ENCODE assay signal across 11 mouse cellular contexts in the genomic region with DNA sequence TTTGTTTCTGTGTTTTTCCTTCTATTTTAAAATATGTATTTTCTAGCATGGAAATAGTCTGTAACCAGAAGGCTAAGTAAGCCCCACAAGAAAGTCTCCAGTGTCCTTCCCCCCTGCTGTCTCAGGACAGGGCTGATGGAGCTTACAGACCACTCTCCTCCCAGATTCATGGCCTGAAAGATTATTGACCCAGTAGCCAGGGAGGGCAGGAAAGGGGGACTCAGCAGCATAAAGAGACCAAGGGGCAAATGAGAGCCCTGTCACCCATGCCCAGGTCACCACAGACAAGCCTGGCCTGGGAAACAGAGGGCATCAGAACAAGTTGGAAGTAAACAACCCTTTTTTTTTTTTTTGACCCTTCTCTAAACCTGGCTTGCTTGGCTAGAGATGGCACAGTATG. TPM values are rescaled to one million over a fixed set of nuclear protein-coding genes. Genes with fewer than 3 reads are reported as not detected.
DNase-seq lines count a peak whose midpoint lies in the region; ATAC-seq and TF ChIP-seq lines count a peak whose summit lies in the region.
"Had no signal": no experiment of that assay in that cellular context is flagged by ENCODE, and none has a peak within 500 bp of the region (broad histone marks: within the 10 kb centered on the region; RNA-seq: fewer than 3 reads in every experiment).

No protein-coding gene starts in this region.

- no peak for TF ChIP-seq CTCF in left cerebral cortex, adult 2 months (IDR thresholded peaks at IDR 0.05)
- no peak for TF ChIP-seq CTCF in midbrain, postnatal 0 days (IDR thresholded peaks at IDR 0.05)

- H3K36me3 ChIP-seq in forebrain, embryonic 10.5 days (replicated peaks) = peaks cover 26% of the 10 kb centered on the region
- H3K36me3 ChIP-seq in hindbrain, embryonic 13.5 days = no peaks in the 10 kb centered on the region
- no peaks in the 10 kb centered on the region for H3K36me3 ChIP-seq in midbrain, postnatal 0 days (ENCODE audit: insufficient read depth, low read length)

- intact Hi-C loops in left cerebral cortex, adult 2 months (cut with DNase I) = no loop called here
- intact Hi-C loops in left cerebral cortex, postnatal 4 days (cut with DNase I) = no loop called here
- intact Hi-C loops in gastrocnemius, postnatal 36 days (cut with DNase I) = no loop called here

- no peak overlapping the region for H3K4me3 ChIP-seq in left cerebral cortex, adult 2 months
- no peak overlapping the region for H3K4me3 ChIP-seq in forebrain, embryonic 10.5 days
- H3K4me3 ChIP-seq in hindbrain, embryonic 13.5 days = no peak overlapping the region
- H3K4me3 ChIP-seq in midbrain, postnatal 0 days (ENCODE audit: low read depth, low read length) = no peak overlapping the region

- ATAC-seq in hindbrain, embryonic 13.5 days (ENCODE audit: low FRiP score) = no peak
- ATAC-seq in midbrain, postnatal 0 days (ENCODE audit: low FRiP score) = no peak

- no peaks in the 10 kb centered on the region for H3K9me3 ChIP-seq in forebrain, embryonic 10.5 days
- no peaks in the 10 kb centered on the region for H3K9me3 ChIP-seq in hindbrain, embryonic 13.5 days
- H3K9me3 ChIP-seq in midbrain, postnatal 0 days (ENCODE audit: low read length) = no peaks in the 10 kb centered on the region

- no peaks in the 10 kb centered on the region for H3K27me3 ChIP-seq in forebrain, embryonic 10.5 days (ENCODE audit: poor library complexity, severe bottlenecking)
- no peaks in the 10 kb centered on the region for H3K27me3 ChIP-seq in hindbrain, embryonic 13.5 days
- no peaks in the 10 kb centered on the region for H3K27me3 ChIP-seq in midbrain, postnatal 0 days (ENCODE audit: insufficient read depth, low read length)

- H3K4me2 ChIP-seq in hindbrain, embryonic 13.5 days = no peak overlapping the region
- no peak overlapping the region for H3K4me2 ChIP-seq in midbrain, postnatal 0 days (ENCODE audit: low read depth, low read length, poor library complexity, severe bottlenecking)

- H3K27ac ChIP-seq in left cerebral cortex, adult 2 months = peak overlapping the region; percentile 81
- peak overlapping the region; percentile 89 for H3K27ac ChIP-seq in forebrain, embryonic 10.5 days
- peak overlapping the region; percentile 81 for H3K27ac ChIP-seq in hindbrain, embryonic 13.5 days
- peak overlapping the region; percentile 59 for H3K27ac ChIP-seq in midbrain, postnatal 0 days (ENCODE audit: low read depth, low read length)

- DNase-seq in left cerebral cortex, adult 2 months (ENCODE audit: extremely low spot score in 1 of 2, low spot score in 2 of 2) = no peak
- DNase-seq in left cerebral cortex, postnatal 4 days = no peak
- no peak for DNase-seq in forebrain, embryonic 10.5 days (ENCODE audit: extremely low spot score, low spot score)
- DNase-seq in midbrain, postnatal 0 days (ENCODE audit: low spot score) = no peak
- DNase-seq in gastrocnemius, postnatal 10 days = no peak
- no peak for DNase-seq in urinary bladder, adult 2 months (ENCODE audit: low spot score)
- no peak for DNase-seq in gastrocnemius, postnatal 36 days
- DNase-seq: adrenal gland, postnatal 36 days; lung, postnatal 10 days; thymus, postnatal 36 days had no signal

- H3K9ac ChIP-seq in hindbrain, embryonic 13.5 days = no peak overlapping the region
- H3K9ac ChIP-seq in midbrain, postnatal 0 days (replicated peaks; ENCODE audit: low read length, poor library complexity, severe bottlenecking) = no peak overlapping the region

- peaks cover 45% of the 10 kb centered on the region for H3K4me1 ChIP-seq in forebrain, embryonic 10.5 days
- H3K4me1 ChIP-seq in hindbrain, embryonic 13.5 days (replicated peaks) = peaks cover 29% of the 10 kb centered on the region
- peaks cover 21% of the 10 kb centered on the region; the same call in 1 of the 2 replicates for H3K4me1 ChIP-seq in midbrain, postnatal 0 days (ENCODE audit: insufficient read depth, low read length)

RNA-seq across cellular contexts. Expression of gene Csf1, which starts 18.9 kb away (rescaled TPM):
- total RNA-seq in left cerebral cortex, adult 2 months (2021) = 10 to 100 TPM; 12.6 to 13.2 TPM
- total RNA-seq in left cerebral cortex, postnatal 4 days (2021) = 10 to 100 TPM; 10.6 to 11.6 TPM
- polyA plus RNA-seq in forebrain, embryonic 10.5 days (2016; fragmentation: Nextera tagmentation; extraction: Ambion mirVana) = 4.6 and 4.8 TPM in 2 replicates
- 6.3 and 6.5 TPM in 2 replicates for polyA plus RNA-seq in hindbrain, embryonic 13.5 days (2015; fragmentation: Nextera tagmentation; extraction: Ambion mirVana)
- total RNA-seq in midbrain, postnatal 0 days (2014; rRNA removed) = 10.6 and 12.3 TPM in 2 replicates
- 8.1 and 10.9 TPM in 2 replicates for polyA plus RNA-seq in midbrain, postnatal 0 days (2015; fragmentation: Nextera tagmentation; extraction: Ambion mirVana)
- total RNA-seq in gastrocnemius, postnatal 10 days (2021) = 10 to 100 TPM; 14.2 to 21.4 TPM
- polyA plus RNA-seq in urinary bladder, adult 2 months (2012; rRNA removed) = 33.2 and 34.9 TPM in 2 replicates
- total RNA-seq in gastrocnemius, postnatal 36 days (2021) = 1 to 10 TPM; 6.0 to 9.7 TPM

RNA-seq across cellular contexts. Expression of gene Ahcyl1, which starts 45.0 kb away (rescaled TPM):
- 100 to 1,000 TPM; 332 to 340 TPM for total RNA-seq in left cerebral cortex, adult 2 months (2021)
- total RNA-seq in left cerebral cortex, postnatal 4 days (2021) = 100 to 1,000 TPM; 185 to 200 TPM
- 92.3 and 92.4 TPM in 2 replicates for polyA plus RNA-seq in forebrain, embryonic 10.5 days (2016; fragmentation: Nextera tagmentation; extraction: Ambion mirVana)
- 106 and 108 TPM in 2 replicates for polyA plus RNA-seq in hindbrain, embryonic 13.5 days (2015; fragmentation: Nextera tagmentation; extraction: Ambion mirVana)
- 65.9 and 76.0 TPM in 2 replicates for total RNA-seq in midbrain, postnatal 0 days (2014; rRNA removed)
- polyA plus RNA-seq in midbrain, postnatal 0 days (2015; fragmentation: Nextera tagmentation; extraction: Ambion mirVana) = 109 and 111 TPM in 2 replicates
- total RNA-seq in gastrocnemius, postnatal 10 days (2021) = 10 to 100 TPM; 47.4 to 53.9 TPM
- 101 and 110 TPM in 2 replicates for polyA plus RNA-seq in urinary bladder, adult 2 months (2012; rRNA removed)
- 10 to 100 TPM; 25.0 to 28.9 TPM for total RNA-seq in gastrocnemius, postnatal 36 days (2021)
